Mouse (Mus musculus): ENCODE measurements around the gene Mrpl33.
"Not testable (repeated sequence)": the region's sequence is repeated elsewhere in the genome, so short reads cannot be mapped to it uniquely, and the experiment has no call there.

Mrpl33 gene

GRCm38 (mm10) chr5:31596481-31597429, at the start of gene Mrpl33:
Gene Mrpl33, plus strand, starts transcription at chr5:31596935.
- DNase-seq (ENCODE audit: low read depth, low spot score): no peak

GRCm38 (mm10) chr5:31559401-31559800, 37.3 kb upstream of the Mrpl33 start:
- DNase-seq (ENCODE audit: low read depth, low spot score): no peak

- DNase-seq (ENCODE audit: low read depth, low spot score): no peak
Observed at GRCm38 (mm10) chr5:31560352-31560751, 36.4 kb upstream of the Mrpl33 start.

GRCm38 (mm10) chr5:31562036-31562666, 34.6 kb upstream of the Mrpl33 start:
- peak; percentile 68 for DNase-seq (ENCODE audit: low read depth, low spot score)

- DNase-seq (ENCODE audit: low read depth, low spot score): peak; percentile 94
Observed at GRCm38 (mm10) chr5:31563496-31563895, 33.2 kb upstream of the Mrpl33 start.

- DNase-seq (ENCODE audit: low read depth, low spot score): no peak
Observed at GRCm38 (mm10) chr5:31563905-31564304, 32.8 kb upstream of the Mrpl33 start.

- peak; percentile 55 for DNase-seq (ENCODE audit: low read depth, low spot score)
Observed at GRCm38 (mm10) chr5:31564976-31565375, 31.8 kb upstream of the Mrpl33 start.

- DNase-seq (ENCODE audit: low read depth, low spot score): no peak
Observed at GRCm38 (mm10) chr5:31566026-31566425, 30.7 kb upstream of the Mrpl33 start.

- DNase-seq (ENCODE audit: low read depth, low spot score): no peak
Observed at GRCm38 (mm10) chr5:31566457-31566856, 30.3 kb upstream of the Mrpl33 start.

- DNase-seq (ENCODE audit: low read depth, low spot score): peak; percentile 61
Observed at GRCm38 (mm10) chr5:31567951-31568657, 28.6 kb upstream of the Mrpl33 start.

- no peak for DNase-seq (ENCODE audit: low read depth, low spot score)
Observed at GRCm38 (mm10) chr5:31571023-31571608, 25.6 kb upstream of the Mrpl33 start.

- DNase-seq (ENCODE audit: low read depth, low spot score): no peak
Observed at GRCm38 (mm10) chr5:31573722-31574121, 23.0 kb upstream of the Mrpl33 start.

GRCm38 (mm10) chr5:31576539-31576975, 20.2 kb upstream of the Mrpl33 start:
- peak; percentile 99 for DNase-seq (ENCODE audit: low read depth, low spot score)

- DNase-seq (ENCODE audit: low read depth, low spot score): no peak
Observed at GRCm38 (mm10) chr5:31581263-31581662, 15.5 kb upstream of the Mrpl33 start.

- DNase-seq (ENCODE audit: low read depth, low spot score): no peak
Observed at GRCm38 (mm10) chr5:31581932-31582331, 14.8 kb upstream of the Mrpl33 start.

- DNase-seq (ENCODE audit: low read depth, low spot score): no peak
Observed at GRCm38 (mm10) chr5:31583261-31583660, 13.5 kb upstream of the Mrpl33 start.

GRCm38 (mm10) chr5:31585526-31585925, 11.2 kb upstream of the Mrpl33 start:
- no peak for DNase-seq (ENCODE audit: low read depth, low spot score)

- DNase-seq (ENCODE audit: low read depth, low spot score): no peak
Observed at GRCm38 (mm10) chr5:31588016-31588415, 8.7 kb upstream of the Mrpl33 start.

GRCm38 (mm10) chr5:31588672-31589071, 8.1 kb upstream of the Mrpl33 start:
- not testable (repeated sequence) for DNase-seq (ENCODE audit: low read depth, low spot score)

- no peak for DNase-seq (ENCODE audit: low read depth, low spot score)
Observed at GRCm38 (mm10) chr5:31589711-31590319, 6.9 kb upstream of the Mrpl33 start.

- DNase-seq (ENCODE audit: low read depth, low spot score): no peak
Observed at GRCm38 (mm10) chr5:31591122-31591521, 5.6 kb upstream of the Mrpl33 start.
